Mouse (Mus musculus) liver, embryonic 12.5 days (tissue): Measurements from ENCODE around the gene Prm1. TPM values are rescaled to one million over a fixed set of nuclear protein-coding genes. Genes with fewer than 3 reads are reported as not detected.
"Not testable (repeated sequence)": the region's sequence is repeated elsewhere in the genome, so short reads cannot be mapped to it uniquely, and the experiment has no call there.

Experiments
- ATAC-seq: fragments of 200-750 bp; cut with Nextera tagmentation; 2 replicates; pipeline ENCODE4 v1.8.0; 2017; ENCODE audit warnings: moderate number of reproducible peaks, mild to moderate bottlenecking, moderate library complexity
- H3K27ac ChIP-seq: fragments of 300-500 bp; sonication (generic); 2 replicates; pipeline ENCODE4 v1.5.1; 2016; ENCODE audit warnings: mild to moderate bottlenecking
- H3K27me3 ChIP-seq: fragments of 300-500 bp; sonication (generic); replicated peaks from 2 replicates; pipeline ENCODE4 v1.6.1; 2016; ENCODE audit warnings: mild to moderate bottlenecking, moderate library complexity
- H3K36me3 ChIP-seq: fragments of 300-500 bp; sonication (generic); 2 replicates; pipeline ENCODE4 v1.6.1; 2016; ENCODE audit warnings: mild to moderate bottlenecking, moderate library complexity
- H3K4me1 ChIP-seq: fragments of 300-500 bp; sonication (generic); 2 replicates; pipeline ENCODE4 v1.6.1; 2016
- H3K4me2 ChIP-seq: fragments of 300-500 bp; sonication (generic); 2 replicates; pipeline ENCODE4 v1.6.1; 2016; ENCODE audit warnings: mild to moderate bottlenecking, moderate library complexity
- H3K4me3 ChIP-seq: fragments of 300-500 bp; sonication (generic); 2 replicates; pipeline ENCODE4 v1.5.1; 2016; ENCODE audit warnings: mild to moderate bottlenecking, moderate library complexity
- H3K9ac ChIP-seq: fragments of 300-500 bp; sonication (generic); 2 replicates; pipeline ENCODE4 v1.6.1; 2016; ENCODE audit warnings: mild to moderate bottlenecking, moderate library complexity
- H3K9me3 ChIP-seq: fragments of 300-500 bp; sonication (generic); replicated peaks from 2 replicates; pipeline ENCODE4 v1.6.1; 2016; ENCODE audit warnings: mild to moderate bottlenecking, moderate library complexity
- whole genome bisulfite sequencing: fragments of 180-500 bp; shearing (Covaris S2); methylation state at CpG from one replicate; pipeline ENCODE4 v1.1.7; 2016; ENCODE audit not compliant: insufficient replicate concordance; 5-methylcytosine and 5-hydroxymethylcytosine counted together
- polyA plus RNA-seq: library from polyadenylated mRNA; unstranded; fragments of >200 nt; fragmentation: Nextera tagmentation; extraction: Ambion mirVana; gene quantifications from 2 replicates; pipeline ENCODE4 v1.2.1, GENCODE M21; 2016

The Prm1 gene
- polyA plus RNA-seq, 1 experiment from 2014 or later = not detected

DNA sequence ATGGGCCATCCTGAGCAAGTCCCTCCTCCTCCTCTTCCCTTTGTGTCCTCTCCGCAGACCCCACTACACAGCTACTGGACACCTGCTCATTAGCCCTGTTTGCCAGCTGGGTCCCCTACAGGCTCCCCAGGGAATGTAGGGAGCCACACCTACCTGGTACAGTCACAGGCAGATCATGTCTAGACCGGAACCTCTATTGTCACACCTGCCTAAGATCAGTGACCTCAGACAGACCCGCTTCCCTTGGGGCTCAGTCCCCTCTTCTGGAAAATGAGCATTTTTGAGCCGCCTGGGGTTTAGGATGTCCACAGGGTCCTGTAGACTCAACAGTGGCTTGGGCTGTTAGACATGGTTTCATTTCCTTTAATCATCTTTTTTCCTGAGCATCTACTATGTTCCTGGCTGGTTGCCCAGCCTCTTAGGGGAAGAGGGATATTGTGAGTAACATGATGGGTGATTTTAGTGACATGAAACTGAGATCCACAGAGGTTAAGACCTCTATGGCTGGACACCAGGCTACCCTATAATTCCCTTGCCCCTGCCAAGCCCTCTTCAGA, 13.0 kb upstream of the Prm1 start:
- no peak overlapping the region for H3K4me3 ChIP-seq
- WGBS = 64% methylated on average over 4 of the region's 4 CpGs

DNA sequence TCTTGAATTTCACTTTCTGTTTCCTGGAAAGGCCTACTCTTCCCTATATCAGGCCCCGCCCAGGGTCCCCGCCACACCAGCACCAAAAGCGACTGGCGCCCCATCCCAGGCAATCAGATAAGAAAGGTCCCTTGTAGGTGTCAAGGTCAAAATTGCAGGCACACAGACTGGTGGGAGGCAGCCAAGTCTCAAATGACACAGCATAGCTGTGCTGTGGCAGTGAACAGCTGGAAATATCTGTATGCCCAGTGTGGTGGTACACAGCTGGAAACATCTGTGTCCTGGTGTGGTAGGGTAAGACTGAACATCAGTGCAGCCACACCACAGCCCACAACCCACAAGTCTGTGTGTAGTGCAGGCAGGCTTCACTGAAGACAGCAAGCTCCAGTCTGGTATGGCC, 9.2 kb upstream of the Prm1 start:
- Histone ChIP-seq H3K4me2 (no peak overlapping the region), H3K27ac (no peak overlapping the region), H3K4me3 (no peak overlapping the region), H3K9ac (no peak overlapping the region), H3K9me3 (no peaks in the 10 kb centered on the region), H3K27me3 (peaks cover 40% of the 10 kb centered on the region; the same call in 1 of the 2 replicates), H3K36me3 (no peaks in the 10 kb centered on the region), H3K4me1 (peaks cover 17% of the 10 kb centered on the region)
- WGBS = 30% methylated on average over 4 of the region's 4 CpGs
- ATAC-seq = no peak; the same call in 1 of the 2 replicates

More for the DNA sequence above, 13.0 kb upstream of the Prm1 start:
- H3K4me1 ChIP-seq = peaks cover 15% of the 10 kb centered on the region
- H3K27me3 ChIP-seq = peaks cover 18% of the 10 kb centered on the region; the same call in 1 of the 2 replicates
- H3K4me2 ChIP-seq = no peak overlapping the region
- no peaks in the 10 kb centered on the region for H3K9me3 ChIP-seq
- ATAC-seq = no peak
- no peak overlapping the region for H3K27ac ChIP-seq
- H3K36me3 ChIP-seq = no peaks in the 10 kb centered on the region
- no peak overlapping the region for H3K9ac ChIP-seq

DNA sequence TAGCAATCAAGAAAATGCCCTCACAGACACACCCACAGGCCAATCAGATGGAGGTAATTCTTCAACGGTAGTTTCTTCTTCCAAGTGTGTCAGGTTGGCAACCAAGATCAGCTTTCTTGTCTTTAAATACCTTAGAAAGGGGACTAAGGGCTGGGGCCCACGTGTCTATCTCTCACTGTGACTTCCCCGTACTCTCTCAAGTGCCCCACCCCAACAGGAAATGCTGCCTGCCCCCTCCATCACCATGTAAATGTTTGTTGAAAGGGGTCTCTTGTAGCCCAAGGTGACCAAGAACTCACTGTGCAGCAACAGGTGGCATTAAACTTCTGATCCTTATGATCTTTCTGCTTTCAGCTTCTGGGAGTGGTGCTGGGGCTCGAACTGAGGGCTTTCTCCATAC, 8.1 kb upstream of the Prm1 start:
- Histone ChIP-seq H3K36me3 (no peaks in the 10 kb centered on the region), H3K9me3 (no peaks in the 10 kb centered on the region), H3K27ac (no peak overlapping the region), H3K4me3 (no peak overlapping the region), H3K9ac (no peak overlapping the region), H3K27me3 (peaks cover 48% of the 10 kb centered on the region; the same call in 1 of the 2 replicates), H3K4me1 (peaks cover 17% of the 10 kb centered on the region), H3K4me2 (no peak overlapping the region)
- WGBS = 52% methylated on average over 4 of the region's 4 CpGs
- no peak for ATAC-seq

DNA sequence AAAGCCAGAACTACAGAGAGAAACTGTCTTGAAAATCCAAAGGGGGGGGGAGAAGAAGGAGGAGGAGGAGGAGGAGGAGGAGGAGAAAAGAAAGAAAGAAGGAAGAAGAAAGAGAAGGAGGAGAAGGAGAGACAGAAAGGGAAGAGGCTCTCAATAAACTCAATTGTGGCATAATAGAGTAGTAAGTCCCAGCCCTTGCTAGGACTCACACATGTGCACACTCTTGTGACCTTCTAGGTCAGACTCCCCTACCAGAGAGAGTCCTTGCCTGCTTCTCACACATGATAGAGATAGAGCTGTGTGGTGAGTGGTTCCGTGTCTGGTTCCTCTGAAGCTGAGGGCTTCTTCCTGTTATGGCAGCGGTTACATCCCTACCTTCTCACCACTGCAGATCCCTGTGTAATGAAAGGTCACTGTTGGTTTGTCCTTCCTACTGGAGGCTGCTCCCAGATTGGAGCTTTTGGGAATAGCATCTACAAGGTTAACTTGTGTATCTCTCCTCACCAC, 7.3 kb upstream of the Prm1 start, which contains the start of gene Gm11172:
Gene Gm11172 (plus strand): TSS at position 51 of the 507 bp plus-strand sequence.
- no peaks in the 10 kb centered on the region for H3K9me3 ChIP-seq
- H3K27me3 ChIP-seq = peaks cover 52% of the 10 kb centered on the region; the same call in 1 of the 2 replicates
- H3K4me3 ChIP-seq = no peak within 1 kb of the TSS
- peaks cover 17% of the 10 kb centered on the region for H3K4me1 ChIP-seq
- ATAC-seq = no peak
- H3K9ac ChIP-seq = no peak within 1 kb of the TSS
- H3K36me3 ChIP-seq = no peaks in the 10 kb centered on the region
- no peak within 1 kb of the TSS for H3K27ac ChIP-seq
- no peak within 1 kb of the TSS for H3K4me2 ChIP-seq
- WGBS = 42% methylated on average over 2 of the region's 2 CpGs

DNA sequence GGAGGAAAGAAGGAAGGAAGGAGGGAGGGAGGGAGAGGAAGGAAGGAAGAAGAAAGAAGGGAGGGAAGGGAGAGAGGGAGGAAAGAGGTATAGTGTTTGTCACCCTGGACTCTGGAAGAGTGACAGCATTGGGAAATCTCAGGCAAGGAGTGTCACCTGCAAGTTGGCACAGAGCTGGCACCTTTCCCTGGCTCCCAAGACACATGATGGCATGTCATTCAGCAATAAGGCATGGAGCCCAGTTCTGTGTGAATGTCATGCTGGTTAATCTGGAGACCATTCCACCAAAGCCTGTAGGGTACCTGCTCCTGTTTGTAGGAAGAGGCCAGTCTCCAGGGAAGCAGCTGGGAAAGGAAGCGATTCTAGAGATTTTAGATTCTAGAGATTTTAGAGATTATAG, 4.7 kb upstream of the Prm1 start:
- WGBS = 88% methylated on average over 1 of the region's 1 CpGs
- Histone ChIP-seq H3K9me3 (no peaks in the 10 kb centered on the region), H3K4me2 (no peak overlapping the region), H3K4me3 (no peak overlapping the region), H3K27me3 (peaks cover 63% of the 10 kb centered on the region), H3K9ac (no peak overlapping the region), H3K36me3 (no peaks in the 10 kb centered on the region), H3K4me1 (peaks cover 17% of the 10 kb centered on the region), H3K27ac (no peak overlapping the region)
- no peak for ATAC-seq

DNA sequence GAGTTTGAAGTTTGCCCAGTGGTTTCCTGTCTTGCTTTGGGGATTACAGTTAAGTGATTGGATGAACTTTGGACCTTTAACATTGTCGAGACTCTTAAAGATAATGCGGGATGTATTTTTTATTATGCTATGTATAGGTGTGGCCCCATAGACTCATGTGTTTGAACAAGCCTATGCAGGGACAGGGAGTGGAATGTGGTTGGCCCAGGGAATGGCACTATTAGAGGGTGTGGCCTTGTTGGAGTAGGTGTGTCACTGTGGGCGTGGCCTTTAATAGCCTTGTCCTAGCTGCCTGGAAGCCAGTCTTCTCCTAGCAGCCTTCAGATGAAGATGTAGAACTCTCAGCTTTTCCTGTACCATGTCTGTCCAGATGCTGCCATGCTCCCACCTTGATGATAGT, 3.2 kb downstream of the Prm1 start:
- not testable (repeated sequence) for H3K4me3 ChIP-seq, H3K9me3 ChIP-seq, H3K4me2 ChIP-seq, H3K36me3 ChIP-seq, ATAC-seq, H3K4me1 ChIP-seq, H3K27ac ChIP-seq, H3K9ac ChIP-seq
- 76% methylated on average over 3 of the region's 3 CpGs for WGBS
- H3K27me3 ChIP-seq = peaks cover 36% of the 10 kb centered on the region

DNA sequence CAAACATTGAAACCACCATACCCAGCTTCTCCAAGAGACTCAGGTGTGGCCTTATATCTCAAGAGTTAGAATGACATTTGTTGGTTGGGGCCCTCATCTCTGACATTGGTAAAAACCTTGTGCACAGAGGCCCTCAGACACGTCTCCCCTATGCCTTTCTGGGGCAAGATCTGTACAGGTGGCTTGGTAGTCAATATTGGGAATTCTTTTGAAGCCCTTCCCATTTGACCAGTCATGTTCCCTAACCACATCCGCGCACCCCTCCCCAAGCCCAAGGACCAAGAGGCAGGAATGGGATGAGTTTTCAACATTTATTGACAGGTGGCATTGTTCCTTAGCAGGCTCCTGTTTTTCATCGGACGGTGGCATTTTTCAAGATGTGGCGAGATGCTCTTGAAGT, 9.6 kb downstream of the Prm1 start, which contains the start of gene Prm2:
Gene Prm2 (minus strand): TSS at position 101 of the 400 bp plus-strand sequence.
- Histone ChIP-seq H3K4me2 (no peak within 1 kb of the TSS), H3K9ac (no peak within 1 kb of the TSS), H3K36me3 (no peaks in the 10 kb centered on the region), H3K27me3 (peaks cover 79% of the 10 kb centered on the region), H3K9me3 (no peaks in the 10 kb centered on the region), H3K4me1 (no peaks in the 10 kb centered on the region), H3K4me3 (no peak within 1 kb of the TSS), H3K27ac (no peak within 1 kb of the TSS)
- ATAC-seq = no peak
- WGBS = 64% methylated on average over 6 of the region's 6 CpGs

DNA sequence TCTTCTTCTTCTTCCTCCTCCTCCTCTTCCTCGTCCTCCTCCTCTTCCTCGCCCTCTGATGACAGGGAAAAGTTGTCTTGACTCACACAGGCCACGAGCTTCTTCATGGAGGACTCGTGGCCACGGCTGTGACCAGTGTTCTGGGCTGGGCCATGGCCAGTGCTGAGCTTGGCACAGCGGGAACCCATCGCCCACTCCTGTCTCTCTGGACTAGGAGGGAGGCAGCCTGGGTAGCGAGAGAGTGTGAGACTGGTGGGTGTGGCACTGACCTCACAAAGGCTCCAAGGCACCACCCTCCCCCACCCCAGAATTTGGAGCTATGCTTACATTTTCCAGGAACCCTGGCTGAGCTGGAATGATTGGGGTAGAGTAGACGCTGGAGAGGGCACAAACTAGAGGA, 14.9 kb downstream of the Prm1 start, which contains the start of gene Prm3:
Gene Prm3 (minus strand): TSS at position 213 of the 400 bp plus-strand sequence.
- H3K27ac ChIP-seq = no peak within 1 kb of the TSS
- no peaks in the 10 kb centered on the region for H3K36me3 ChIP-seq
- H3K4me1 ChIP-seq = peaks cover 12% of the 10 kb centered on the region
- no peak within 1 kb of the TSS for H3K4me3 ChIP-seq
- no peak within 1 kb of the TSS for H3K9ac ChIP-seq
- peaks cover 74% of the 10 kb centered on the region for H3K27me3 ChIP-seq
- WGBS = 48% methylated on average over 9 of the region's 9 CpGs
- no peak within 1 kb of the TSS for H3K4me2 ChIP-seq
- no peaks in the 10 kb centered on the region for H3K9me3 ChIP-seq
- no peak for ATAC-seq

DNA sequence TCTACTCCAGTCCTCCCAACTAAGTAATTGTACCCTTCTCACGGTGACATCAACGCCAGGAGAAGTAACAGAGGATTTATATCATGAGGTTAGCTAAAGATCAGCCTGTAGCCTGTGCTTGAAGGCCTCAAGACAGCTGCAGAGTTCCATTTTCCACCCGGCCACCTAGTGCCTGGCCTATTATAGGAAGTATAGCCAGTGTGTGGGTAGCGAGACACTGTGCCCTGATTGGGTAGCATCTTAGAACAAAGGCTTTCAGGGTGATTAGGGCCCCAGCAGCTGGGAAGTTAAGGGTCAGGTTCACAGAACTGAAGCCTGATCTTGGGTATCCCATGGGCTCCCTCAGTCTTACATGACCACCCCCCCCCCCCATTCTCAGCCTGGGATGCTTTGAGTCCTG, 16.8 kb downstream of the Prm1 start:
- H3K4me1 ChIP-seq = peaks cover 27% of the 10 kb centered on the region
- H3K9me3 ChIP-seq = no peaks in the 10 kb centered on the region
- peaks cover 71% of the 10 kb centered on the region for H3K27me3 ChIP-seq
- WGBS = 62% methylated on average over 4 of the region's 4 CpGs
- H3K4me3 ChIP-seq = no peak overlapping the region
- no peak for ATAC-seq
- H3K9ac ChIP-seq = no peak overlapping the region
- no peak overlapping the region for H3K27ac ChIP-seq
- H3K36me3 ChIP-seq = no peaks in the 10 kb centered on the region
- H3K4me2 ChIP-seq = no peak overlapping the region

DNA sequence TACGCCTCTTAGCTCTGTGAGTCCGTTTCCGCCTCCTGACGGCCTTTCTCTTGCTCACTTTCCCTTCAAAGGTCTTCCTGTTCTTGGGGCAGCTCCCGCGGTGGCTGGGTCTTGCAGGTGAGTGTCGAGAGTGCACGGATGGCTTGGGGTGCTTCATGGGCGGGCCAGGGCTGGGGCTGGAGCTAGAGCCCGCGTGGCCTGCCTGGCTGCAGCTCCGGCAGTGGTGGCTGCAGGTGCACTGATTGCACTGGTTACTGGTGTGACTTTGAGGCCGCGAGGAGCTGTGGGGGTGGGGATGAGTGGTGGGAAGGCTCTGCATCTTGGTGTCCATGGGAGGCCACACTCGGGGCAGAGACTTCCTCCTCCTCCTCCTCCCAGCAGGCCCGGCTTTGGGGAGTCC, 17.4 kb downstream of the Prm1 start, which contains the start of gene Tnp2:
Gene Tnp2 (minus strand): TSS at position 390 of the 400 bp plus-strand sequence.
- no peak within 1 kb of the TSS for H3K4me2 ChIP-seq
- no peak within 1 kb of the TSS for H3K9ac ChIP-seq
- H3K4me3 ChIP-seq = no peak within 1 kb of the TSS
- H3K4me1 ChIP-seq = peaks cover 32% of the 10 kb centered on the region
- 49% methylated on average over 16 of the region's 16 CpGs for WGBS
- no peak within 1 kb of the TSS for H3K27ac ChIP-seq
- no peaks in the 10 kb centered on the region for H3K9me3 ChIP-seq
- ATAC-seq = no peak
- no peaks in the 10 kb centered on the region for H3K36me3 ChIP-seq
- peaks cover 71% of the 10 kb centered on the region for H3K27me3 ChIP-seq

DNA sequence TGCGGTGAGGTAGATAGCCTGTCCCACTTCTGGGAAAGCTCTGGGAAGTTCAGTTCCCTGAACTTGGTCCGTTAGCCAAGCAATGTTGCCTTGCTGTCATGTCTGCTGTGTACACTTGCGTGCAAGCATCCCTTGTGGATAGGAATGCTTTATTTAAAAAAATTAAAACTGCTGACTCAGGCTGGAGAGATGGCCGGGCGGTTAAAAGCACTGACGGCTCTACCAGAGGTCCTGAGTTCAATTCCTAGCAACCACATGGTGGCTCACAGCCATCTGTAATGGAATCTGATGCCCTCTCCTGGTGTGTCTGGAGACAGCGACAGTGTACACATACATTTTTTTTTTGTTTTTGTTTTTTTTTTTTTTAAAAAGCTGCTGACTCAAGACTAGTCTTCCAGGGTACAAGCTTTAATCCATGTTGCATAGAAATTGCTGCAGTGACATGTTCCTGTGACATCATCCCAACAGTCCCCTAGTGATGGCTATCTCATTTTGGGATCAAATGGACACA, 18.0 kb downstream of the Prm1 start:
- Histone ChIP-seq H3K4me3 (no peak overlapping the region), H3K36me3 (no peaks in the 10 kb centered on the region), H3K4me2 (no peak overlapping the region), H3K27me3 (peaks cover 75% of the 10 kb centered on the region), H3K9ac (no peak overlapping the region), H3K4me1 (peaks cover 38% of the 10 kb centered on the region), H3K9me3 (no peaks in the 10 kb centered on the region), H3K27ac (no peak overlapping the region)
- WGBS = 65% methylated on average over 7 of the region's 7 CpGs
- ATAC-seq = no peak

DNA sequence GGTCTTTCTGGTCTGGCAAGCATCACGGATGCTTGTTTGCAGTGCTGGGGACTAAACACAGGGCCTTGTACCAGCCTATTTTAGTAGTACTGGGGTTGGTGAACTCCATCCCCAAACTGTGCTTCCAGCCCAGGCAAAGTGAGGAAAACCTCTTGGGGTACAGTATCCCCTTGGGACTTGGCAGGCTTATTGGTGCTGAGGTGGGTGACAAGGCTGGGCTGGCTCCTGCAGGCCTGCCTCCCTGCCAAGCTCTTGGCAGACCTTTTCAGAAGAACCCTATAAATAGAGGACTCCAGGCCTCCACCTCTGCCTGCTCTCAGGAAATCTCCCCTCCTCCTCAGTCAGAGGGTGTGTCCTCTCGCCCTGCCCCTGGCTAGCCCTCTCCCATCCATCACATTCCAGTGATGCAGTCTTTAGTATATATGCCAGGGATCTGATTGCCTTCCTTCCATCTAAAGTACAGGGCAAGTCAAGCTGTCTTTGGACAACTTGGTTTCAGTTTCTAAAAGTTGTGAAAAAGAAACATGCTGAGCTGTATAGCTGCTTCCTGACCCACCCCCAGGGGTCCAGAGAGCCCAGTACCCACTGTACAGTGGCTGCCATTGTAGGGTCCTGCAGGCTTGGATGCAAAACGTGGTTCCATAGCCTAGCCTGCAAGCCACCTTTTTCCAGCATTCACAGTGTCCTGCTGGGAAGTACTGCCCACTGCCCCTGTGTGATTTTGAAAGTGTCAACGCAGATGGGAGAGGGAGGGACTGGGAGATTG, 18.7 kb downstream of the Prm1 start:
- no peak for ATAC-seq
- H3K4me1 ChIP-seq = peaks cover 41% of the 10 kb centered on the region
- peaks cover 75% of the 10 kb centered on the region for H3K27me3 ChIP-seq
- H3K9ac ChIP-seq = no peak overlapping the region
- H3K4me2 ChIP-seq = peak overlapping the region; percentile 99
- no peak overlapping the region; the same call in 1 of the 2 replicates for H3K4me3 ChIP-seq
- WGBS = 60% methylated on average over 4 of the region's 4 CpGs
- H3K36me3 ChIP-seq = no peaks in the 10 kb centered on the region
- H3K9me3 ChIP-seq = no peaks in the 10 kb centered on the region
- no peak overlapping the region for H3K27ac ChIP-seq
